Mouse (Mus musculus) kidney, postnatal 36 days (tissue): ENCODE results near the gene Pygm.
A peak's percentile ranks its signal among the peaks of the same experiment; 100 is the strongest.

Source experiments
- DNase-seq, 2 experiments: peaks; one replicate each; pipeline ENCODE4 v3.0.0; 2021 to 2022; ENCODE audit warnings: mixed read lengths in 2 of 2

Gene Pygm

GRCm38 (mm10) chr19:6388006-6388405, 3.8 kb downstream of the Pygm start:
- DNase-seq, result no peak

GRCm38 (mm10) chr19:6389803-6390202, 5.6 kb downstream of the Pygm start:
- no peak for DNase-seq

GRCm38 (mm10) chr19:6390251-6390650, 6.1 kb downstream of the Pygm start:
- DNase-seq, result no peak

GRCm38 (mm10) chr19:6392743-6393393, 8.7 kb downstream of the Pygm start:
- DNase-seq, result no peak

- DNase-seq, result no peak
Observed at GRCm38 (mm10) chr19:6393637-6394036, 9.4 kb downstream of the Pygm start.

- no peak for DNase-seq
Observed at GRCm38 (mm10) chr19:6396237-6396636, 12.0 kb downstream of the Pygm start.

- peak; percentile 45 to 63 for DNase-seq
Observed at GRCm38 (mm10) chr19:6397582-6398249, 13.5 kb downstream of the Pygm start.

GRCm38 (mm10) chr19:6398447-6399284, 14.5 kb downstream of the Pygm start:
- peak; percentile 79 to 84 for DNase-seq

- DNase-seq, result peak; percentile 77 to 82
Observed at GRCm38 (mm10) chr19:6399285-6400095, 15.3 kb downstream of the Pygm start, which contains the start of gene Rasgrp2. TSS of gene Rasgrp2 (plus strand) at chr19:6399340.

- DNase-seq, result peak in 1 of 2 experiments; percentile 39
Observed at GRCm38 (mm10) chr19:6400096-6401086, 16.2 kb downstream of the Pygm start.

- DNase-seq, result peak; percentile 82 to 88
Observed at GRCm38 (mm10) chr19:6401131-6401815, 17.1 kb downstream of the Pygm start.

- DNase-seq, result peak; percentile 68 to 77
Observed at GRCm38 (mm10) chr19:6401951-6402350, 17.8 kb downstream of the Pygm start.

GRCm38 (mm10) chr19:6403869-6404268, 19.7 kb downstream of the Pygm start:
- DNase-seq, result no peak

GRCm38 (mm10) chr19:6405433-6405832, 21.2 kb downstream of the Pygm start:
- no peak for DNase-seq

GRCm38 (mm10) chr19:6407109-6407508, 22.9 kb downstream of the Pygm start:
- DNase-seq, result no peak

GRCm38 (mm10) chr19:6407816-6408510, 23.8 kb downstream of the Pygm start:
- DNase-seq, result no peak

GRCm38 (mm10) chr19:6408749-6409148, 24.6 kb downstream of the Pygm start:
- DNase-seq, result peak in 1 of 2 experiments; percentile 32

- no peak for DNase-seq
Observed at GRCm38 (mm10) chr19:6409176-6409575, 25.0 kb downstream of the Pygm start.

GRCm38 (mm10) chr19:6409936-6410335, 25.7 kb downstream of the Pygm start:
- DNase-seq, result no peak

- DNase-seq, result no peak
Observed at GRCm38 (mm10) chr19:6412798-6413197, 28.6 kb downstream of the Pygm start.
